Comparison of ENCODE assay signal across 10 mouse cellular contexts in genomic region chrX:102689252-102689651, GRCm38 (mm10). TPM values are rescaled to one million over a fixed set of nuclear protein-coding genes. Genes with fewer than 3 reads are reported as not detected.
DNase-seq lines count a peak whose midpoint lies in the region; ATAC-seq lines count a peak whose summit lies in the region.
"Had no signal": no experiment of that assay in that cellular context is flagged by ENCODE, and none has a peak within 500 bp of the region (broad histone marks: within the 10 kb centered on the region; RNA-seq: fewer than 3 reads in every experiment).

No protein-coding gene starts in this region.

- ATAC-seq in common myeloid progenitor, adult 5-6 weeks (replicated peaks; ENCODE audit: low read depth, poor library complexity, severe bottlenecking) = peak; percentile 50; the same call in 1 of the 2 replicates

- DNase-seq in adrenal gland, postnatal 10 days = peak; percentile 27
- peak; percentile 4 to 10 for DNase-seq in frontal cortex, postnatal 25 days (ENCODE audit: low spot score in 2 of 2)
- peak; percentile 5 for DNase-seq in induced T-regulatory cell, adult 2 months (ENCODE audit: low read depth)
- peak; percentile 20 to 38 for DNase-seq in layer of hippocampus, postnatal 25 days (ENCODE audit: extremely low spot score in 1 of 2, low spot score in 1 of 2)
- peak; percentile 14 for DNase-seq in lung, postnatal 10 days
- DNase-seq in retina, postnatal 1 day = peak; percentile 32
- DNase-seq in urinary bladder, postnatal 36 days (ENCODE audit: low spot score in 2 of 2) = peak; percentile 0 to 5

RNA-seq across cellular contexts. Expression of gene Gm3880, which starts 2.5 kb away (rescaled TPM):
- not detected for total RNA-seq in adrenal gland, postnatal 10 days (2021)
- not detected in 2 replicates for total RNA-seq in common myeloid progenitor, adult 5-6 weeks (2017)
- not detected for total RNA-seq in layer of hippocampus, postnatal 25 days (2021)
- total RNA-seq: adrenal gland, adult 8-10 months; hematopoietic stem cell, adult 5-6 weeks had no signal

RNA-seq across cellular contexts. Expression of gene Gm9112, which starts 18.2 kb away (rescaled TPM):
- not detected for total RNA-seq in adrenal gland, postnatal 10 days (2021)
- total RNA-seq in common myeloid progenitor, adult 5-6 weeks (2017) = not detected in 2 replicates
- total RNA-seq in layer of hippocampus, postnatal 25 days (2021) = not detected
- total RNA-seq: adrenal gland, adult 8-10 months; hematopoietic stem cell, adult 5-6 weeks had no signal

RNA-seq across cellular contexts. Expression of gene Dmrtc1b, which starts 18.4 kb away (rescaled TPM):
- total RNA-seq in adrenal gland, postnatal 10 days (2021) = not detected
- total RNA-seq in common myeloid progenitor, adult 5-6 weeks (2017) = not detected in 2 replicates
- total RNA-seq in layer of hippocampus, postnatal 25 days (2021) = not detected
- total RNA-seq: adrenal gland, adult 8-10 months; hematopoietic stem cell, adult 5-6 weeks had no signal

RNA-seq across cellular contexts. Expression of gene Phka1, which starts 45.2 kb away (rescaled TPM):
- total RNA-seq in adrenal gland, postnatal 10 days (2021) = 10 to 100 TPM; 12.0 to 15.8 TPM
- 3.1 and 3.3 TPM in 2 replicates for total RNA-seq in common myeloid progenitor, adult 5-6 weeks (2017)
- 10 to 100 TPM; 23.9 to 24.3 TPM for total RNA-seq in layer of hippocampus, postnatal 25 days (2021)

Comparison
In these comparisons a context has a peak if more than half of its experiments do, and no peak if none do; other contexts are left out.
1. Peak in every context shown above with its lines: DNase-seq and ATAC-seq.